9 mouse cellular contexts compared by ENCODE assay signal in the genomic region with DNA sequence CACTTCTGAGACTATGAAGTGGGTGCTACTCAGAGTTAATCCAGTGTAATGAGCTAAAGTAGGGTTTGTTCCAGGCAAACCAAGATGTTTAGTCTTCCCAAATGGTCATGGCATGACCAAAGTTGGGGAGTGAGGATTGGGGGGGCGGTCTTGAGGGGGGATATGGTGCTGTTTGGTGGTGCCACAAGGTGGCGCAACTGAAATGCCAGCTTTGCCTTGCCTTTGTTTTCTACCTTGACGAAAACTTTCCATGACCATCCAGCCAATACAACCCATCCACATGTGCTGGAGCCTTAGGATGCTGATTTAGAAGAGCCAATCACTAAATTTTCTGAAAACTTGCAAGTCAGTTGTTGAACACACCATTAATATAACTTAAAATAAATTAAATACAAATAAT.
A peak's percentile ranks its signal among the peaks of the same experiment; 100 is the strongest.
DNase-seq lines count a peak whose midpoint lies in the region; ATAC-seq and TF ChIP-seq lines count a peak whose summit lies in the region.
"Had no signal": no experiment of that assay in that cellular context is flagged by ENCODE, and none has a peak within 500 bp of the region (broad histone marks: within the 10 kb centered on the region; RNA-seq: fewer than 3 reads in every experiment).

No protein-coding gene starts in this region.

- H3K9me3 ChIP-seq in kidney, postnatal 0 days (replicated peaks; ENCODE audit: low read length), result no peaks in the 10 kb centered on the region
- H3K9me3 ChIP-seq in kidney, embryonic 16.5 days (ENCODE audit: low read length), result no peaks in the 10 kb centered on the region
- H3K9me3 ChIP-seq: heart, embryonic 15.5 days had no signal

- no peak overlapping the region for H3K9ac ChIP-seq in kidney, postnatal 0 days (ENCODE audit: low read depth, low read length)
- H3K9ac ChIP-seq in kidney, embryonic 16.5 days (replicated peaks; ENCODE audit: low read length), result no peak overlapping the region
- H3K9ac ChIP-seq: heart, embryonic 15.5 days had no signal

- no peak overlapping the region for H3K4me3 ChIP-seq in kidney, postnatal 0 days (replicated peaks; ENCODE audit: low read depth, low read length)
- no peak overlapping the region for H3K4me3 ChIP-seq in kidney, embryonic 16.5 days (ENCODE audit: low read length)
- no peak overlapping the region for H3K4me3 ChIP-seq in thymus, adult 2 months (ENCODE audit: control insufficient read depth, insufficient read depth, low read length)
- H3K4me3 ChIP-seq: heart, embryonic 15.5 days had no signal

- H3K27ac ChIP-seq in kidney, postnatal 0 days, result no peak overlapping the region
- no peak overlapping the region for H3K27ac ChIP-seq in kidney, embryonic 16.5 days (ENCODE audit: low read length)
- no peak overlapping the region for H3K27ac ChIP-seq in thymus, adult 2 months (ENCODE audit: control insufficient read depth, insufficient read depth, low read length)
- H3K27ac ChIP-seq: heart, embryonic 15.5 days; macrophage had no signal

- intact Hi-C loops in gastrocnemius, postnatal 36 days (cut with DNase I), result loop anchor here (10.0 kb wide), 1 partner anchor 454 kb away; no protein-coding TSS in a partner anchor

- H3K4me1 ChIP-seq in kidney, postnatal 0 days (replicated peaks; ENCODE audit: insufficient read depth, low read length), result no peaks in the 10 kb centered on the region
- H3K4me1 ChIP-seq in kidney, embryonic 16.5 days (ENCODE audit: insufficient read depth, low read length), result 0 out of 2 replicates have a peak, but pooled peaks cover 8% of the 10 kb centered on the region
- H3K4me1 ChIP-seq in thymus, adult 2 months (replicated peaks; ENCODE audit: control insufficient read depth, insufficient read depth, low read length), result peaks cover 15% of the 10 kb centered on the region

- DNase-seq in kidney, postnatal 0 days (ENCODE audit: low spot score), result no peak
- peak; percentile 16 for DNase-seq in thymus, adult 2 months
- no peak for DNase-seq in thymus, postnatal 10 days (ENCODE audit: low spot score in 2 of 2)
- no peak for DNase-seq in brain, embryonic 14.5 days (ENCODE audit: low read depth)
- no peak for DNase-seq in Muller cell, postnatal 12 days (ENCODE audit: inconsistent ontology term)
- DNase-seq in gastrocnemius, postnatal 36 days, result no peak

- no peak overlapping the region for H3K4me2 ChIP-seq in kidney, postnatal 0 days (ENCODE audit: low read length)
- no peak overlapping the region for H3K4me2 ChIP-seq in kidney, embryonic 16.5 days (replicated peaks; ENCODE audit: low read depth, low read length)
- H3K4me2 ChIP-seq: heart, embryonic 15.5 days had no signal

- no peaks in the 10 kb centered on the region for H3K27me3 ChIP-seq in kidney, postnatal 0 days (ENCODE audit: insufficient read depth, low read length)
- H3K27me3 ChIP-seq in kidney, embryonic 16.5 days (ENCODE audit: insufficient read depth, low read length), result peaks cover 26% of the 10 kb centered on the region
- no peaks in the 10 kb centered on the region for H3K27me3 ChIP-seq in thymus, adult 2 months (ENCODE audit: control insufficient read depth, insufficient read depth, low read length)

- TF ChIP-seq POLR2A in thymus, adult 2 months (IDR thresholded peaks at IDR 0.05; ENCODE audit: control insufficient read depth, extremely low read depth, insufficient read depth, low read length, poor library complexity), result no peak
- no peak for TF ChIP-seq POLR2A in brain, embryonic 14.5 days (IDR thresholded peaks at IDR 0.05; ENCODE audit: borderline replicate concordance, extremely low read depth, insufficient read depth, insufficient read length, poor library complexity, severe bottlenecking)

- no peaks in the 10 kb centered on the region for H3K36me3 ChIP-seq in kidney, postnatal 0 days (ENCODE audit: insufficient read depth, low read length)
- H3K36me3 ChIP-seq in kidney, embryonic 16.5 days (ENCODE audit: insufficient read depth, low read length), result no peaks in the 10 kb centered on the region
- H3K36me3 ChIP-seq in thymus, adult 2 months (ENCODE audit: control insufficient read depth, insufficient read depth, low read length), result no peaks in the 10 kb centered on the region
- H3K36me3 ChIP-seq: heart, embryonic 15.5 days had no signal

- no peak for ATAC-seq in kidney, postnatal 0 days (replicated peaks; ENCODE audit: low FRiP score, low read depth)
- no peak for ATAC-seq in kidney, embryonic 16.5 days (ENCODE audit: low FRiP score, low TSS enrichment)

- WGBS in kidney, postnatal 0 days, result 66% methylated on average over 3 of the region's 3 CpGs
- 52% methylated on average over 3 of the region's 3 CpGs for WGBS in kidney, embryonic 16.5 days
- 58% methylated on average over 3 of the region's 3 CpGs for WGBS in thymus, adult 2 months

- TF ChIP-seq CTCF in kidney, postnatal 0 days (IDR thresholded peaks at IDR 0.05; ENCODE audit: low read depth), result peak; percentile 50; the same call in 1 of the 2 replicates
- TF ChIP-seq CTCF in thymus, adult 2 months (IDR thresholded peaks at IDR 0.05; ENCODE audit: borderline replicate concordance, control insufficient read depth, extremely low read depth, insufficient read depth, low read length, poor library complexity), result 0 out of 2 replicates have a peak, but pooled peaks have one; percentile 34
- TF ChIP-seq CTCF in brain, embryonic 14.5 days (IDR thresholded peaks at IDR 0.05; ENCODE audit: borderline replicate concordance, extremely low read depth, insufficient read depth, insufficient read length), result peak; percentile 24; the same call in 1 of the 2 replicates
